Mouse (Mus musculus) neural tube, embryonic 11.5 days (tissue): ENCODE measurements at regions not wholly inside any gene's neighbourhood (a gene's known extent, or its start where the extent isn't known, plus 50 kb on each side); places are given as distances from the start of the nearest gene placed in this dataset.
A peak's percentile ranks its signal among the peaks of the same experiment; 100 is the strongest.

Experiments
- ATAC-seq: fragments of 200-750 bp; cut with Nextera tagmentation; 2 replicates; pipeline ENCODE4 v1.8.0; 2017; ENCODE audit warnings: moderate number of reproducible peaks, mild to moderate bottlenecking, moderate TSS enrichment, moderate library complexity; ENCODE audit not compliant: insufficient read depth, low FRiP score, low TSS enrichment
- DNase-seq: peaks from one replicate; pipeline ENCODE4 v3.0.0-alpha.2; 2015; ENCODE audit warnings: low spot score
- H3K27ac ChIP-seq: fragments of 300-500 bp; sonication (generic); 2 replicates; pipeline ENCODE4 v1.5.1; 2014; ENCODE audit warnings: low read depth, mild to moderate bottlenecking, low read length
- H3K27me3 ChIP-seq: fragments of 300-500 bp; sonication (generic); 2 replicates; pipeline ENCODE4 v1.6.1; 2014; ENCODE audit warnings: mild to moderate bottlenecking, low read length, mixed read lengths; ENCODE audit not compliant: control insufficient read depth, insufficient read depth
- H3K36me3 ChIP-seq: fragments of 300-500 bp; sonication (generic); 2 replicates; pipeline ENCODE4 v1.6.1; 2014; ENCODE audit warnings: mild to moderate bottlenecking, low read length, moderate library complexity, mixed read lengths; ENCODE audit not compliant: control insufficient read depth, insufficient read depth
- H3K4me1 ChIP-seq: fragments of 300-500 bp; sonication (generic); 2 replicates; pipeline ENCODE4 v1.6.1; 2014; ENCODE audit warnings: low read length, mixed read lengths; ENCODE audit not compliant: control insufficient read depth, insufficient read depth
- H3K4me2 ChIP-seq: fragments of 300-500 bp; sonication (generic); 2 replicates; pipeline ENCODE4 v1.6.1; 2014; ENCODE audit warnings: low read depth, mild to moderate bottlenecking, moderate library complexity
- H3K4me3 ChIP-seq: fragments of 300-500 bp; sonication (generic); 2 replicates; pipeline ENCODE4 v1.5.1; 2014; ENCODE audit warnings: low read depth, low read length
- H3K9ac ChIP-seq: fragments of 300-500 bp; sonication (generic); 2 replicates; pipeline ENCODE4 v1.6.1; 2014; ENCODE audit warnings: mild to moderate bottlenecking, low read length
- H3K9me3 ChIP-seq: fragments of 300-500 bp; sonication (generic); 2 replicates; pipeline ENCODE4 v1.6.1; 2016; ENCODE audit warnings: low read length; ENCODE audit not compliant: control insufficient read depth
- WGBS: fragments of 180-500 bp; shearing (Covaris S2); extraction: QIAGEN DNeasy Blood & Tissue Kit; methylation state at CpG from one replicate; pipeline ENCODE4 v1.1.7; 2014; 5-methylcytosine and 5-hydroxymethylcytosine counted together

GRCm38 (mm10) chr2:34010166-34010565 is 122.4 kb upstream of the Mvb12b start:
- H3K4me3 ChIP-seq, result no peak overlapping the region

DNA sequence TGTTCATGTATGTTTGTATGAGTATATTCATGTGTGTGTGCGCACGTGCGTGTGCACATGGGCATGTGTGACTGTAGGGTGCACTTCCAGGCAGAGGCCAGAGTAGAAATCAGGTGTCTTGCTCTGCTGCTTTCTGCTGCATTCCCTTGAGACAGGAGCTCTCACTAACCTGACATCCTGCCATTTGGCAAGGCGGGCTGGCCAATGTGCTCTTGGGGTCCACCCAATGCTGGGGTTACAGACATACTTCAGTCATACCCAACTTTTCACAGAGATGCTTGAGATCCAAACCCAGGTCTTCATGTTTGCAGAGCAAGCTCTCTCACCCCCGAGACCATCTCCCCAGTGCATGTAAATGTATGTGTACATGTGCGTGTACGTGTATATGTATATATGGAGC is 120.2 kb upstream of the Mvb12b start:
- H3K27ac ChIP-seq, result no peak overlapping the region
- DNase-seq (peak; percentile 4), ATAC-seq (no peak)
- no peaks in the 10 kb centered on the region for H3K27me3 ChIP-seq
- no peak overlapping the region for H3K4me3 ChIP-seq
- H3K9ac ChIP-seq, result no peak overlapping the region
- H3K9me3 ChIP-seq, result no peaks in the 10 kb centered on the region
- no peaks in the 10 kb centered on the region for H3K36me3 ChIP-seq
- 95% methylated on average over 7 of the region's 7 CpGs for WGBS
- no peak overlapping the region for H3K4me2 ChIP-seq
- no peaks in the 10 kb centered on the region for H3K4me1 ChIP-seq

More at GRCm38 (mm10) chr2:34010166-34010565, 122.4 kb upstream of the Mvb12b start:
- H3K36me3 ChIP-seq, result no peaks in the 10 kb centered on the region
- H3K4me1 ChIP-seq, result no peaks in the 10 kb centered on the region
- no peak overlapping the region for H3K9ac ChIP-seq
- H3K27me3 ChIP-seq, result no peaks in the 10 kb centered on the region
- ATAC-seq (no peak), DNase-seq (no peak)
- no peaks in the 10 kb centered on the region for H3K9me3 ChIP-seq
- no peak overlapping the region for H3K4me2 ChIP-seq
- whole genome bisulfite sequencing, result 79% methylated on average over 1 of the region's 1 CpGs
- no peak overlapping the region for H3K27ac ChIP-seq

DNA sequence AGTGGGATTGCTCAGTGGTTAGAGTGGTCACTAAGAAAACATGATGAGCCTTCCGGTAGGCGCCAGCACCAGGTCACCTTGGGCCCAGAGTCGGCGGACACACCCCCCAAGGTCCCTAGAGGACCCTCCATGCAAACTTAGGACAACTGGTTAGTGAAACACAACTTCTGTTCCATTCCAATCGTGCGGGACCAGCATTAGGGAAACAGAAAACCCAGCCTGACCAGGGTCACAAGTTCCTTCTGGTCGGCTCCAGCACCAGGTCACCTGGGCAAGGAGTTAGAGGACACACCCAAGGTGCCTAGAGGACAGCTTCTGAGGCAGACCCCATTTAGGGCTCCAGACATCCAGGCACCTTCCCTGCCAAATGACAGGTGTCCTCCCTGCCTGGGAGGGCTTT is 109.4 kb upstream of the Mvb12b start:
- H3K36me3 ChIP-seq, result no peaks in the 10 kb centered on the region
- no peak overlapping the region for H3K4me2 ChIP-seq
- H3K27ac ChIP-seq, result no peak overlapping the region
- DNase-seq (no peak), ATAC-seq (no peak)
- H3K4me3 ChIP-seq, result no peak overlapping the region
- no peaks in the 10 kb centered on the region for H3K9me3 ChIP-seq
- H3K4me1 ChIP-seq, result no peaks in the 10 kb centered on the region
- no peaks in the 10 kb centered on the region for H3K27me3 ChIP-seq
- 94% methylated on average over 7 of the region's 7 CpGs for WGBS
- H3K9ac ChIP-seq, result no peak overlapping the region

DNA sequence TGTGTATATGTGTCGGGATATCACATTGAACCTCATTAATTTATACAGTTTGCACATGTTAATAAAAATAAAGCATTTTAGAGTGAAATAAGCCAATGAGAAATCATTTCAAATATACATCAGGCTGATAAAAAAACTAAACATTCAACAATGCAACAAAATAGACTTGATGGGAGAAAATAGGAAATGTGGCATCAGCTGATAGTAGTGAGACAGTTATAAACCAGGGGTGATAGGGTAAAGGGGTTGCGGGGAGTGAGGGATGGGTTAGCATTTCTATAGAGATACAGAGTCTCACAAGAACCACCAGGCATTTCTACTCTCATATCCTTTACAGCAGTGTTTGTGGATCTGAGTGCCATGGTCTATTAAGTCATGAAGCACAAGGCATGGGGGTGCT is 108.6 kb upstream of the Mvb12b start:
- Histone ChIP-seq H3K4me3 (no peak overlapping the region), H3K27me3 (no peaks in the 10 kb centered on the region), H3K27ac (no peak overlapping the region), H3K36me3 (no peaks in the 10 kb centered on the region), H3K9me3 (no peaks in the 10 kb centered on the region), H3K4me2 (no peak overlapping the region), H3K4me1 (no peaks in the 10 kb centered on the region), H3K9ac (no peak overlapping the region)
- 97% methylated on average over 2 of the region's 2 CpGs for WGBS
- DNase-seq, result no peak
- no peak for ATAC-seq

GRCm38 (mm10) chr2:33991299-33991698 is 103.6 kb upstream of the Mvb12b start:
- H3K4me1 ChIP-seq, result no peaks in the 10 kb centered on the region
- H3K9me3 ChIP-seq, result no peaks in the 10 kb centered on the region
- no peak overlapping the region for H3K4me3 ChIP-seq
- H3K4me2 ChIP-seq, result no peak overlapping the region
- H3K36me3 ChIP-seq, result no peaks in the 10 kb centered on the region
- ATAC-seq, result no peak
- H3K27ac ChIP-seq, result no peak overlapping the region
- no peak for DNase-seq
- H3K27me3 ChIP-seq, result no peaks in the 10 kb centered on the region
- no peak overlapping the region for H3K9ac ChIP-seq
- 86% methylated on average over 4 of the region's 4 CpGs for WGBS

DNA sequence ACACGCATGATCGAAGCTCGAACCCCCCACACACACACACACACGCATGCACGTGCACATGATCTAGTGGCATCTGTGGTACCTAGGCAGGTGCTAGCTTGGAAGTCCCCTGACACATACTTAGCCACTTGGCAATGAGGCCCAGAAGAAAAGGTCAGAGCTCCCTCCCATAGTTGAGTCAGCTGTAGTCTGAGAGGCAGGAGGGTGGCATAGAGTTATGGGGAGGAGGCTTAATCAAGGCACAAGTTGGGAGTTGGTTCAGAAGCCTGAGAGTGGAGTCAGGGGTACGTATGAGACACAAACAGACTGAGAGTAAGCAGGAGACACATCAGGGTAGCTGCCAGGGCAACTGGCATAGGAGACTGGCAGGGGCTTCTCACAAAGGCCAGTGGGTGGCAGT is 103.0 kb upstream of the Mvb12b start:
- no peak for ATAC-seq
- no peak overlapping the region for H3K9ac ChIP-seq
- H3K4me3 ChIP-seq, result no peak overlapping the region
- no peaks in the 10 kb centered on the region for H3K36me3 ChIP-seq
- no peak overlapping the region for H3K4me2 ChIP-seq
- 93% methylated on average over 6 of the region's 6 CpGs for WGBS
- H3K27ac ChIP-seq, result no peak overlapping the region
- no peaks in the 10 kb centered on the region for H3K9me3 ChIP-seq
- H3K27me3 ChIP-seq, result no peaks in the 10 kb centered on the region
- H3K4me1 ChIP-seq, result no peaks in the 10 kb centered on the region
- DNase-seq, result no peak

- H3K9me3 ChIP-seq, result no peaks in the 10 kb centered on the region
- DNase-seq (no peak), ATAC-seq (no peak)
- no peaks in the 10 kb centered on the region for H3K36me3 ChIP-seq
- no peaks in the 10 kb centered on the region for H3K4me1 ChIP-seq
- H3K4me2 ChIP-seq, result no peak overlapping the region
- no peak overlapping the region for H3K9ac ChIP-seq
- H3K27me3 ChIP-seq, result no peaks in the 10 kb centered on the region
- no peak overlapping the region for H3K4me3 ChIP-seq
- 72% methylated on average over 12 of the region's 12 CpGs for WGBS
- H3K27ac ChIP-seq, result no peak overlapping the region
These were observed 102.0 kb upstream of the Mvb12b start for GRCm38 (mm10) chr2:33989555-33990370.

DNA sequence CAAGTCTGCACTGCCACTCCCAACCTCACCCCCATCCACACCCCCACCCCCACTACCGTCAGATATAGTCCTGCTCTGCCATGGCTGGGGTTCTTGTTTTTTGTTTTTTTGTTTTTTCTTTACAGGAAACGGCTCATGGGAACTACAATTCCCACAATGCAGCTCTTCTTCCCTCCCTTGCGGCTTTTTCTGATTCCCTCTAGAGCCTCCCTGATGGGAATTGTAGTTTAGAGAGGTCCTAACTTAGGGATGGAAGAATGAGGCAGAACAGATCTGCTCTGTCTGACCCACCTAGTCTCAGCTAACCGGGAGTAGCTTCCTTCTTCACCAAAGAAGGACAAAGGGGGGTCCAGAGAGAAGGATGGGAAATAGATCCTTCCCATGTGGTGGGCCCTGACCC is 98.7 kb upstream of the Mvb12b start:
- H3K4me2 ChIP-seq, result no peak overlapping the region
- H3K27me3 ChIP-seq, result no peaks in the 10 kb centered on the region
- DNase-seq (peak; percentile 29), ATAC-seq (no peak)
- H3K9me3 ChIP-seq, result no peaks in the 10 kb centered on the region
- H3K36me3 ChIP-seq, result no peaks in the 10 kb centered on the region
- no peak overlapping the region for H3K4me3 ChIP-seq
- no peak overlapping the region for H3K9ac ChIP-seq
- H3K4me1 ChIP-seq, result 0 out of 2 replicates have a peak, but pooled peaks cover 2% of the 10 kb centered on the region
- 23% methylated on average over 4 of the region's 4 CpGs for WGBS
- no peak overlapping the region for H3K27ac ChIP-seq

DNA sequence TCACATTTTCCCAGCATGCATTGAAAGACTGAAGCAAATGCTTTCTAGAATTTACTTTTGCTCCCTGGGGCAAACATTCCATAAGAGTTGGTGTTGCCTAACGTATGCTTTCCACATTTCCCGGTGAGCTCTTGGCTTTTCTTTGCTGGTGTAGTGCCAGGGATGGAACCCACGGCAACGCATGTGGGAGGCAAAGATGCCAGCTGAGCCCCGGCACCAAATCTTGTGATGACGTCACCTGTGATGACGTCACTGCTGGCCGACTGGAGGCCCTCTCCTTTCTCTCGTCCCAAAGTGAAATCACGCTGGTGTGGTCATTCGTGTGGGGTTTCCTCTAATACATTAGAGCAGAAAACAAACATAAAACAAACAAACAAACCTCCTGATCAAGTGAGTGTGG is 97.6 kb upstream of the Mvb12b start:
- H3K4me1 ChIP-seq, result 0 out of 2 replicates have a peak, but pooled peaks cover 2% of the 10 kb centered on the region
- 81% methylated on average over 11 of the region's 11 CpGs for WGBS
- no peak overlapping the region for H3K4me2 ChIP-seq
- no peak overlapping the region for H3K27ac ChIP-seq
- ATAC-seq, result no peak
- no peak overlapping the region for H3K4me3 ChIP-seq
- no peaks in the 10 kb centered on the region for H3K9me3 ChIP-seq
- no peak for DNase-seq
- H3K36me3 ChIP-seq, result no peaks in the 10 kb centered on the region
- no peaks in the 10 kb centered on the region for H3K27me3 ChIP-seq
- H3K9ac ChIP-seq, result no peak overlapping the region
